Mouse (Mus musculus): ENCODE results near the gene Crebbp. TPM values are rescaled to one million over a fixed set of nuclear protein-coding genes. Genes with fewer than 3 reads are reported as not detected.
A peak's percentile ranks its signal among the peaks of the same experiment; 100 is the strongest.
"Not testable (repeated sequence)": the region's sequence is repeated elsewhere in the genome, so short reads cannot be mapped to it uniquely, and the experiment has no call there.

Gene Crebbp
- polyA plus RNA-seq, 1 experiment from 2014 or later: 36.4 TPM

DNA sequence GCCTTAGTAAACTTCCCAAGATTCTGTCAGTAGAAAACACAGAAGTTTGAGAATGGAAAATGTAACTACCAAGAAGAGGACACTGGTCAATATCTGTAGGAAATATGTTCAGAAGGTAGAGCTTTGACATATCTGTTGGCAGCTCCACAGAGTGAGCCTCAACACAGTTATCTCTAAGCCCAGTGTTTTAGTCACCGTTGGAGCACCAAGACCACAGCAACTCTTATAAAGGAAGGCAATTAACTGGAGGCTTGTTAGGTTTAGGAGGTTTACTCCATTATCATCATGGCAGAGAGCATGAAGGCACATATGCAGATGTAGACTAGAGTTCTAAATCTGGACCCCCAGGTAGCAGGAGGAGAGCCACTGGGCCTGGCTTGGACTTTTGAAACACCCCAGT is 80.0 kb downstream of the Crebbp start:
- peaks cover 20% of the 10 kb centered on the region; the same call in 1 of the 2 replicates for H3K36me3 ChIP-seq
- no peak overlapping the region for H3K27ac ChIP-seq (replicated peaks)
- H3K4me3 ChIP-seq: no peak overlapping the region
- no peak overlapping the region for H3K9ac ChIP-seq
- H3K4me2 ChIP-seq: no peak overlapping the region
- no peaks in the 10 kb centered on the region for H3K9me3 ChIP-seq
- ATAC-seq (ENCODE audit: low FRiP score, low read depth): no peak
- WGBS: 100% methylated on average over 1 of the region's 1 CpGs
- H3K4me1 ChIP-seq (replicated peaks): 0 out of 2 replicates have a peak, but pooled peaks cover 4% of the 10 kb centered on the region
- no peaks in the 10 kb centered on the region for H3K27me3 ChIP-seq

DNA sequence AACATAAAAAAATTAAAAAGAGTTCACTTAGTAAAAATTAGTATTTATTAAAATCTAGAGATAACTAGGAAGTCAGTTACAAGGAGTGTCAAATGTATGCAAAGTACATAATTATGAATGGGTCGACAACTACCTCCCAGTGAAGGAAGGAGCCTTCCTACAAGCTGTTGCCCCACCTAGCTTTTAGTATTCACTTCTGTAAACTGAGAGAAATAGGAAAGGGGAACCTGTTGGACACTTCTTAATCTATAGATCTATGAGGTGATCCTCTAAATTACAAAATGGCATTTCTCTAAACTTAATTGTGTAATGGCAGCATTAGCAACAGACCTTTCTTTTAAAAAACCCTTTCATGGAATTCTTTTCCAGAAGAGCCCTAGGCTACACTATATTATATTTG is 84.9 kb downstream of the Crebbp start:
- Histone ChIP-seq H3K27ac (replicated peaks) (no peak overlapping the region), H3K4me3 (no peak overlapping the region), H3K4me1 (replicated peaks) (no peaks in the 10 kb centered on the region), H3K9ac (no peak overlapping the region), H3K4me2 (no peak overlapping the region), H3K27me3 (no peaks in the 10 kb centered on the region), H3K36me3 (peaks cover 29% of the 10 kb centered on the region), H3K9me3 (no peaks in the 10 kb centered on the region)
- WGBS: 78% methylated on average over 1 of the region's 1 CpGs
- no peak for ATAC-seq (ENCODE audit: low FRiP score, low read depth)

DNA sequence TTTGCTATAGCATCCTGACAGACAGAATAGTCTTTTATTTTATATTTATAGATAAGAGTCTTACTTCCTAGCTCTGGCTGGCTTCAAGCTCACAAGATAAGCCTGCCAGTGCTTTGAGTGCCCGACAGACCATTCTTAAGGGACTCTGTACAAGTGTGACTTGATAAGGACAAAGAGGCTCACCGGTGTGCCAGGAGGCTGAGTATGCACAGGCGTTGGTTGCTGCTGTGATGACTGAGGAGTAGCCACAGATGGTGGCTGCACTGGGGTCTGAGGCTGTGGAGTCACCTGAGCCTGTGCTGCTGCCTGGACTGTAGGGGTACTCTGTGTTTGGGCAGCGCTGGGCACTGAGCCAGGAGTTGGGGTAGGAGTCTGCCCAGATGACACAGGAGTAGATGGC is 96.7 kb downstream of the Crebbp start:
- Histone ChIP-seq H3K4me2 (no peak overlapping the region), H3K9ac (no peak overlapping the region), H3K27ac (replicated peaks) (no peak overlapping the region), H3K4me3 (no peak overlapping the region), H3K9me3 (no peaks in the 10 kb centered on the region), H3K36me3 (peaks cover 79% of the 10 kb centered on the region), H3K4me1 (replicated peaks) (no peaks in the 10 kb centered on the region), H3K27me3 (no peaks in the 10 kb centered on the region)
- no peak for ATAC-seq (ENCODE audit: low FRiP score, low read depth)
- 89% methylated on average over 4 of the region's 4 CpGs for WGBS

DNA sequence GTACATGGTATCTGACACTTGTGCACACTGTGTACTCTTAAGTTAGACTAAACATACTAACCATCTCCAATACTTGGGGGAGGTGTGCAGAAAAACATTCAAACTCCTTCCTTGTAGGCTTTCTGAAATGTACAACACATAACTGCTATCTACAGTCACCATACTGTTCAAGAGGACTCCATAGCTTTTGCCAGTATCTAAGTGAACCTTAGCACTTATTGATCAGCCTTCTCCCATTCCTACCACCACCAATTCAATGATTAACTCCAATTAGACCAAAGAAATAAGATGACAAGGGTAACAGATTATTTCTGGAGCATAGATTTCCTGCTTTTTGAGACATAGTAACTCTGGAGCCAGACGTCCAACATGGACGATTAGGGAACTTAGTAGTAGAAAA is 113.4 kb downstream of the Crebbp start:
- Histone ChIP-seq H3K9ac (no peak overlapping the region), H3K4me1 (replicated peaks) (no peaks in the 10 kb centered on the region), H3K27ac (replicated peaks) (no peak overlapping the region), H3K4me2 (no peak overlapping the region), H3K27me3 (no peaks in the 10 kb centered on the region), H3K4me3 (no peak overlapping the region), H3K9me3 (no peaks in the 10 kb centered on the region), H3K36me3 (peaks cover 53% of the 10 kb centered on the region)
- 91% methylated on average over 2 of the region's 2 CpGs for WGBS
- no peak for ATAC-seq (ENCODE audit: low FRiP score, low read depth)

DNA sequence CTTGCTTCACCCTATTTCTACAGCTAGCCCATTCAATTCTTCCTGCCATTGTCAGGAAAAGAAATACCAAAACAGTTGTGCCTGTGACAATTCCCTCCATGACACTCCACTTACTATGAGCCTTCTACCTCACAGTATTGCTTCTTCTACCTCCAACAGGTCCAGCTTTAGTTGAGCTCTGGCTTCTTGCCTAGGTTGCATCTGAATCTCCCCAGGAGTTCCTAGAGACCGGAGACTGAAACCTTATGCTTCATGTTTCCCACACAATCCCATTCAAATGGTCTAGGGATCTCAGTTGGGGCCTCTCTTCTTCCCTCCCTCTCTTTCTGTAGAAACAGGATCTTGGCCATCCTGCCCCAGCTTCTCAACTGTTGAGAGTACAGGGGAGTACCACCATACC is 116.3 kb downstream of the Crebbp start:
- H3K9me3 ChIP-seq: no peaks in the 10 kb centered on the region
- no peaks in the 10 kb centered on the region for H3K27me3 ChIP-seq
- H3K4me1 ChIP-seq (replicated peaks): no peaks in the 10 kb centered on the region
- 94% methylated on average over 1 of the region's 1 CpGs for WGBS
- no peak overlapping the region for H3K4me2 ChIP-seq
- no peak overlapping the region for H3K27ac ChIP-seq (replicated peaks)
- peaks cover 69% of the 10 kb centered on the region for H3K36me3 ChIP-seq
- H3K9ac ChIP-seq: no peak overlapping the region
- no peak for ATAC-seq (ENCODE audit: low FRiP score, low read depth)
- H3K4me3 ChIP-seq: no peak overlapping the region

DNA sequence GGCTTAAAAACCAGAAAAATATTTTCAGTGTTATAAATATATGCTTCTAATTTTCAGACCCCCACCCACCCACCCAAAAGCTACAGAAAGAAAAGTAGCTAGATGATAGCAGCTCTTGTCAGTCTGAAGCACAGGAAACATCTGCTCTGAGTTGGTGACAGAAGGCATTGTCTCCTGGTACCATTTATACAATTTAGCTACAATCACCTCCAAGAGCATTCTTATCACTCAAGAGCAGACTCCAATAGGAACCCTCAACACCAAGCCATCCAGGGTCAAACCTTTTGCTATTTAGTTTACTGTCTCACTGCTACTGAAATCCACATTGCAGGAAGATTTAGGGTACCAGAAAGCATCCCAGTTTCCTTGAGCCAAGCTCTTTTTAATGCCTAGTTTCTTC is 116.9 kb downstream of the Crebbp start:
- Histone ChIP-seq H3K4me1 (replicated peaks) (no peaks in the 10 kb centered on the region), H3K9ac (no peak overlapping the region), H3K27ac (replicated peaks) (no peak overlapping the region), H3K27me3 (no peaks in the 10 kb centered on the region), H3K4me3 (no peak overlapping the region), H3K36me3 (peaks cover 73% of the 10 kb centered on the region), H3K4me2 (no peak overlapping the region), H3K9me3 (no peaks in the 10 kb centered on the region)
- no peak for ATAC-seq (ENCODE audit: low FRiP score, low read depth)

DNA sequence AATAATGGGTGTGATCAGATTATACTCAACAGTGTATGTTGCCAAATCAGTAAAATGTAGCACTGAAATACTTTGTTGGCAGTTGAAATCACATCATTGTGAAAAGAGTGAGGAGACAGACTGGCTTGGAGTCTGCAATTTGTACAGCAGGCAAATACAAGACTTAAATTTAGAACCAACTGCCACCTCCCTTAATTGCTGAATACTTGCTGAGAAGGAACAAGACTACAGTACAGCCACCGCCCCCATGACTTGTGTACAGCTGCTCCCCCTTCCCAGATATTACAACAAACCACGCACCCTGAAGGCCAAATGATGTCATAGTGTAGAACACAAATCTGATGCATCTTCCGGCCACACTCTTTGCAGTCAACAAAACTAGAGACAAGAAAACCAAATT is 117.7 kb downstream of the Crebbp start:
- WGBS: 95% methylated on average over 3 of the region's 3 CpGs
- Histone ChIP-seq H3K4me1 (replicated peaks) (no peaks in the 10 kb centered on the region), H3K36me3 (peaks cover 81% of the 10 kb centered on the region), H3K27me3 (no peaks in the 10 kb centered on the region), H3K9me3 (no peaks in the 10 kb centered on the region), H3K9ac (no peak overlapping the region), H3K4me2 (no peak overlapping the region), H3K4me3 (no peak overlapping the region), H3K27ac (replicated peaks) (no peak overlapping the region)
- ATAC-seq (ENCODE audit: low FRiP score, low read depth): no peak

DNA sequence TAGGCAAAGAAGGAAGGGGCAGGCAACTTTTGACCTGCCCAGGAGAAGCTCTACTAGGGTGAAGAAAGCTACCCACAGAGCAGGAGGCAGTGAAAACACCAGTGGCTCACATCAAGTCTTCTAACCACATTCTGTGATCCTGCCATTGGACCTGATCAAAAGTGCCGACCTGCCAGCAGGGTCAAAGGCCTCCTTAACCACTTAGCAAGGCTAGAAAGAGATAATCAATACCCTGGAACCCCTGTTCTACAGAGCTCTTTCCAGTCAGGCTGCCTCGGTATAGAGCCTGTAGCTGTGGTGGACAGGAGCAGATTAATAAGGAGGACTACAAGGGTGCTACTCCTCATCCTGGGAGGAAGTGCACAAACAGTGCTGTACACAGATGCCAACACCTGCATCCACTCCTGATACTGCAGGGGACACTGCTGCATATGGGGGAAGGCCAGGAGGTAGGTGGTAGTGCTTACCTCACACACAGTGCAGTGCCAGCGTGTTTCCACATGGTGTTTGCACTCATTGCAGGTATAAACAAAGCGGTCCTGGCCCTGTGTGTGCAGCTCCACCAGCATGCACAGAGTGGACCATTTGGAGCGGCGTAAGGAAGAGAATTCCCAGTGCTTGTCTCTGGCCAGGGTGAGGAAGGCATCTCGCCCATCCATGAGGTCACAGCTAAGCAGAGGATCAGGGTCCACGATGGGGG is 126.4 kb downstream of the Crebbp start:
- H3K36me3 ChIP-seq: peaks cover 79% of the 10 kb centered on the region
- H3K4me2 ChIP-seq: no peak overlapping the region
- no peak for ATAC-seq (ENCODE audit: low FRiP score, low read depth)
- H3K27me3 ChIP-seq: no peaks in the 10 kb centered on the region
- WGBS: 96% methylated on average over 8 of the region's 8 CpGs
- no peaks in the 10 kb centered on the region for H3K4me1 ChIP-seq (replicated peaks)
- H3K27ac ChIP-seq (replicated peaks): no peak overlapping the region
- no peak overlapping the region for H3K9ac ChIP-seq
- no peaks in the 10 kb centered on the region for H3K9me3 ChIP-seq
- H3K4me3 ChIP-seq: no peak overlapping the region

DNA sequence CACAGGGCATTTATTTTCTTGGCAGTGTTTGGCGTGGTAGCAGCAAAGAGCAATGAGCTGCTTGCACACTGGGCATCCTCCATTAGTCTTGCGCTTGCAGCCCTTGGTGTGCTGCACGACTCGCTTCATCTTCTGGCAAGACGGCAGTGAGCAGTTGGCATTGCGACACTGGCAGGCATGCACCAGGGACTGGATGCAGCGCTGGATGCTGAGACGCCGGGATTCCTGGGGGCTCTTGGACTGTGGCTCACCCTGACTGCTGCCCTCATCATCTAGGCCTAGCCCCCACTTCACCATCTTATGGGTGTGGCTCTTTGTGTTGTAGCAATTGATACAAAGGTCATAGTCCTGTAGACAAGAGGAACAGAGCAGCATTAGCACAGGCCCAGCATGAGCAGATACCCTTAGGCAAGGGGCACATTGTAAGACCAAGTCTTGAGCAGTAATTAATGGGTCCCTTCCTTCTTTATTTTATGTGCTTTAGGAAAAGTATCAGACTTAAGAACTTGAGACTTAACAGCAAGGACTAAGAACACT is 127.9 kb downstream of the Crebbp start:
- H3K27me3 ChIP-seq: no peaks in the 10 kb centered on the region
- H3K4me2 ChIP-seq: no peak overlapping the region
- no peak overlapping the region for H3K9ac ChIP-seq
- no peak overlapping the region for H3K4me3 ChIP-seq
- H3K36me3 ChIP-seq: peaks cover 65% of the 10 kb centered on the region
- 91% methylated on average over 9 of the region's 9 CpGs for WGBS
- no peaks in the 10 kb centered on the region for H3K4me1 ChIP-seq (replicated peaks)
- no peaks in the 10 kb centered on the region for H3K9me3 ChIP-seq
- H3K27ac ChIP-seq (replicated peaks): no peak overlapping the region
- ATAC-seq (ENCODE audit: low FRiP score, low read depth): no peak

DNA sequence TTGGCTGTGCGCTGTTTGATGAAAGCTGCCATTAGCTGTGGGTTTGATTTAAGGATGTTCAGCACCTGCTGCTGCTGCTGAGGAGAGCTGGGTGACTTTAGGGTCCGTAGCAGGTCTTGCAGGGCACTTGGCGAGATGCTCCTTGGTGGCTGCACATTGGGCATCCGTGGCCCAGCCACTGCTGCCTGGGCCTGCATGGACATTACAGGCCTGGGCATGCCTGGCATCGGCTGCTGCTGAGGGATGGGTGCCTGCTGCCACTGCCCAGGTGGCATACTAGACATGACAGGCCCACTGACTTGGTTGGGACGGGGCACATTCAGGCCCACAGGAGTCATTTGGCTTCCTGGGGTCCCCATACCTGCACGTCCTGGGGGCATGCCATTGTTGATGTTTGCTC is 128.7 kb downstream of the Crebbp start:
- Histone ChIP-seq H3K4me1 (replicated peaks) (no peaks in the 10 kb centered on the region), H3K36me3 (peaks cover 57% of the 10 kb centered on the region), H3K4me3 (no peak overlapping the region), H3K27ac (replicated peaks) (no peak overlapping the region), H3K4me2 (no peak overlapping the region), H3K9ac (no peak overlapping the region), H3K27me3 (no peaks in the 10 kb centered on the region), H3K9me3 (no peaks in the 10 kb centered on the region)
- 95% methylated on average over 7 of the region's 7 CpGs for WGBS
- ATAC-seq (ENCODE audit: low FRiP score, low read depth): no peak

DNA sequence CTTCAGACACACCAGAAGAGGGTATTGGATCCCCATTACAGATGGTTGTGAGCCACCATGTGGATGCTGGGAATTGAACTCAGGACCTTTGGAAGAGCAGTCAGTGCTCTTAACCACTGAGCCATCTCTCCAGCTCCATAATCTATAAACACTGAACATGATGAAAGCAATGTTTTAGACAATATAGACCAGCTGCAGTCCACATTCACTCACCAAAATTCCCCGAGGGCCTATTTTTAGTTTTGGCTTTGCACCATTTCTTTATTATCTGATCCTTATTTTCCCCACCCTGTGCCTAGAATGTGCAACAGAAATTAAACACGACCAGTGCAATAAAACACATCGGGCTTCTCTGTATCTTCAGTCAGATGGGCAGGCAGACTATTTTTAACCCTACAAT is 133.4 kb downstream of the Crebbp start:
- peaks cover 16% of the 10 kb centered on the region for H3K36me3 ChIP-seq
- H3K9ac ChIP-seq; H3K27ac ChIP-seq (replicated peaks); H3K4me3 ChIP-seq; H3K4me2 ChIP-seq; H3K9me3 ChIP-seq; H3K27me3 ChIP-seq; ATAC-seq (ENCODE audit: low FRiP score, low read depth): not testable (repeated sequence)
- H3K4me1 ChIP-seq (replicated peaks): peaks cover 20% of the 10 kb centered on the region
- 82% methylated on average over 3 of the region's 3 CpGs for WGBS

DNA sequence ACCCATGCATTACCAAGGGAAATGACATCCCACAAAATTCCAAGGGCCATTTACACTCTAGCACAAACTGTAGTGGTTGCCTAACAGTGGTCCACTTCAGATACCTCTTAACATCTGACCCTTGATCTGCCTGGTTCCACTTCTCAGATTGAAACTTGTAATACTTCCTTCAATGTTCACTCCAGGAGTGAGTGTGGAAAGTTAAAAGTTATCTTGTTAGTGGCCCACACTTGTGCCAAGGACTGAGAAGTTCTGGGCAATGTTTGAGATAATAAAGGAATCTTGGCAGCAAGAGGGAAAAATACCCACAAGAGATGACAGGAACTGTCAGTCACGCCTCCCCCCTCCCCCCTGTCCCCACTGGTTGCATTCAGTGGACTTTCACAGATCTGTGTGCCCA is 134.1 kb downstream of the Crebbp start:
- Histone ChIP-seq H3K27me3 (no peaks in the 10 kb centered on the region), H3K9me3 (no peaks in the 10 kb centered on the region), H3K36me3 (peaks cover 8% of the 10 kb centered on the region), H3K4me1 (replicated peaks) (peaks cover 20% of the 10 kb centered on the region), H3K4me2 (no peak overlapping the region), H3K4me3 (no peak overlapping the region), H3K9ac (no peak overlapping the region), H3K27ac (replicated peaks) (no peak overlapping the region)
- WGBS: 76% methylated on average over 1 of the region's 1 CpGs
- no peak for ATAC-seq (ENCODE audit: low FRiP score, low read depth)

DNA sequence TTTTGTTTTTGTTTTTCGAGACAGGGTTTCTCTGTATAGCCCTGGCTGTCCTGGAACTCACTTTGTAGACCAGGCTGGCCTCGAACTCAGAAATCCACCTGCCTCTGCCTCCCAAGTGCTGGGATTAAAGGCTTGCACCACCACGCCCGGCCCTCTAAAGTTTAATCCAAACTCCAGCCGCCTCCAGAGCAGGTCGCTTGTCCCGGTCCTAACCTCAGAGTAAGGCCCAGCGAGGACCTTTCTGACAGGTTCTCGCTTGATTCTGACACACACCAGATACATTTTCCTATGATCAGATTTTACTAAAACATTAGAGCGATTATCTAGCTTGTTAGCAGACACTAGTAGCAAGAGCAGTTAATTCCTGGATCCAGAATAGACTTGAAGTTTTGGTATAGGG is 135.5 kb downstream of the Crebbp start:
- not testable (repeated sequence) for H3K9ac ChIP-seq; H3K9me3 ChIP-seq; H3K36me3 ChIP-seq; H3K27ac ChIP-seq (replicated peaks); H3K27me3 ChIP-seq; ATAC-seq (ENCODE audit: low FRiP score, low read depth)
- WGBS: 75% methylated on average over 10 of the region's 10 CpGs
- peak overlapping the region; percentile 66 for H3K4me2 ChIP-seq
- H3K4me1 ChIP-seq (replicated peaks): peaks cover 20% of the 10 kb centered on the region
- H3K4me3 ChIP-seq: peak overlapping the region; percentile 93
